Mouse (Mus musculus) left cerebral cortex, adult 9 months (tissue): ENCODE measurements around the gene Pde7b.
A peak's percentile ranks its signal among the peaks of the same experiment; 100 is the strongest.

Experiments used
- DNase-seq, 2 experiments: peaks; one replicate each; pipeline ENCODE4 v3.0.0; 2022; ENCODE audit warnings: low spot score in 2 of 2

Pde7b gene

GRCm38 (mm10) chr10:20722651-20723520 is 2.0 kb downstream of the Pde7b start:
- DNase-seq, result peak in 1 of 2 experiments; percentile 12

- no peak for DNase-seq
These were observed 5.7 kb downstream of the Pde7b start for GRCm38 (mm10) chr10:20719201-20719600.

GRCm38 (mm10) chr10:20700633-20701032 is 24.2 kb downstream of the Pde7b start:
- no peak for DNase-seq

- DNase-seq, result no peak
These were observed 25.0 kb downstream of the Pde7b start for GRCm38 (mm10) chr10:20699874-20700273.

GRCm38 (mm10) chr10:20695637-20696036 is 29.2 kb downstream of the Pde7b start:
- no peak for DNase-seq

- DNase-seq, result no peak
These were observed 34.9 kb downstream of the Pde7b start for GRCm38 (mm10) chr10:20690002-20690401.

GRCm38 (mm10) chr10:20684151-20684550 is 40.7 kb downstream of the Pde7b start:
- DNase-seq, result no peak

- DNase-seq, result no peak
These were observed 43.9 kb downstream of the Pde7b start for GRCm38 (mm10) chr10:20680986-20681385.

- DNase-seq, result no peak
These were observed 49.6 kb downstream of the Pde7b start for GRCm38 (mm10) chr10:20675321-20675720.

- DNase-seq, result peak; percentile 73 to 91
These were observed 51.1 kb downstream of the Pde7b start for GRCm38 (mm10) chr10:20673798-20674197.

GRCm38 (mm10) chr10:20672591-20672990 is 52.3 kb downstream of the Pde7b start:
- no peak for DNase-seq

- no peak for DNase-seq
These were observed 53.3 kb downstream of the Pde7b start for GRCm38 (mm10) chr10:20671621-20672020.

GRCm38 (mm10) chr10:20670541-20670940 is 54.3 kb downstream of the Pde7b start:
- no peak for DNase-seq

GRCm38 (mm10) chr10:20669467-20669866 is 55.4 kb downstream of the Pde7b start:
- no peak for DNase-seq

- DNase-seq, result no peak
These were observed 56.3 kb downstream of the Pde7b start for GRCm38 (mm10) chr10:20668577-20668976.

- DNase-seq, result no peak
These were observed 58.2 kb downstream of the Pde7b start for GRCm38 (mm10) chr10:20666655-20667054.

- DNase-seq, result no peak
These were observed 61.9 kb downstream of the Pde7b start for GRCm38 (mm10) chr10:20662951-20663350.

- no peak for DNase-seq
These were observed 63.2 kb downstream of the Pde7b start for GRCm38 (mm10) chr10:20661684-20662083.

GRCm38 (mm10) chr10:20659718-20660117 is 65.2 kb downstream of the Pde7b start:
- no peak for DNase-seq

GRCm38 (mm10) chr10:20659268-20659667 is 65.6 kb downstream of the Pde7b start:
- DNase-seq, result peak in 1 of 2 experiments; percentile 12

- no peak for DNase-seq
These were observed 66.2 kb downstream of the Pde7b start for GRCm38 (mm10) chr10:20658716-20659115.

- no peak for DNase-seq
These were observed 67.4 kb downstream of the Pde7b start for GRCm38 (mm10) chr10:20657316-20658081.

- DNase-seq, result no peak
These were observed 70.3 kb downstream of the Pde7b start for GRCm38 (mm10) chr10:20654590-20654989.
